Mouse (Mus musculus) embryonic stem cell, embryonic (primary cell): Measurements from ENCODE around the gene Pigt.

ENCODE experiments used
- CTCF ChIA-PET, 4 experiments: fragments of 300-600 bp in 2 of 4; fragments of 350-600 bp in 2 of 4; sonication (Branson Sonifier 250); formaldehyde crosslinking; loops; one replicate each; lab custom pipeline; 2022; ENCODE audit warnings: inconsistent platforms in 2 of 4; lab: Charles Lee
- POLR2A ChIA-PET, 4 experiments: fragments of 300-600 bp in 2 of 4; fragments of 350-600 bp in 2 of 4; sonication (Branson Sonifier 250); formaldehyde crosslinking; loops; one replicate each; lab custom pipeline; 2022; ENCODE audit warnings: antibody characterized with exemption in 4 of 4, inconsistent platforms in 1 of 4; lab: Charles Lee

Gene Pigt

DNA sequence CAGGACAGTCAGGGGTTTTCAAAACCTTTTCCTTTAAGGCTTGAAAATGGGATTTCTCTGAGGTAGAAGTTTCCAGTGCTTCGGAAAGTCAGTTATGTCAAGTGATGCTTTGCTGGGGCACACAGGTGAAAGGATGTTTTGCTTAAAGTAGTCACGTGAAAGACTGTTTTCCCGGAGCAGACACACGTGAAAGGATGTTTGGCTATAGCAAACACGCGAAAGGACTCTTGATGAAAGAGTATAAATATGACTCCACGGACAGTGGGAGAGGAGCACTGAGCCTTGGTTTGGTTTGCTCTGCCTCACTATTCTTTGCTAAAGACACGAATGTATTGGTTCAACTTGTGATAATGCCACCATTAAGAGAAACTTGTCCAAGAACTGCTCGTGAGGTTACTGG, 54.2 kb downstream of the Pigt start:
- ChIA-PET POLR2A (interaction anchor here in 3 of 4 experiments (0.5 to 4.3 kb wide), 5 partner anchors 7 to 646 kb away, joined by 3 to 15 read pairs (median 3); partner anchors contain the start of gene Gm20458 (in 1 of the 3)), CTCF (no interaction called here)
